Mouse (Mus musculus): ENCODE data around the gene Dpagt1.
A peak's percentile ranks its signal among the peaks of the same experiment; 100 is the strongest.
"Not testable (repeated sequence)": the region's sequence is repeated elsewhere in the genome, so short reads cannot be mapped to it uniquely, and the experiment has no call there.

The Dpagt1 gene

GRCm38 (mm10) chr9:44325768-44326370 is at the start of gene Dpagt1:
Gene Dpagt1, plus strand, starts transcription at chr9:44326019.
- DNase-seq: no peak

GRCm38 (mm10) chr9:44283183-44283582 is 42.6 kb upstream of the Dpagt1 start:
- DNase-seq: no peak

- DNase-seq: no peak
These were observed 39.5 kb upstream of the Dpagt1 start for GRCm38 (mm10) chr9:44286256-44286850.

GRCm38 (mm10) chr9:44287003-44287400 is 38.8 kb upstream of the Dpagt1 start:
- DNase-seq: no peak

- peak; percentile 61 for DNase-seq
These were observed 38.3 kb upstream of the Dpagt1 start for GRCm38 (mm10) chr9:44287401-44288075.

GRCm38 (mm10) chr9:44288076-44288958 is 37.5 kb upstream of the Dpagt1 start, which contains the start of gene Abcg4:
Gene Abcg4, minus strand, starts transcription at chr9:44288615.
- DNase-seq: peak; percentile 68

- no peak for DNase-seq
These were observed 36.9 kb upstream of the Dpagt1 start for GRCm38 (mm10) chr9:44288959-44289291.

GRCm38 (mm10) chr9:44292490-44292889 is 33.3 kb upstream of the Dpagt1 start:
- no peak for DNase-seq

- not testable (repeated sequence) for DNase-seq
These were observed 25.8 kb upstream of the Dpagt1 start for GRCm38 (mm10) chr9:44300001-44300400.

GRCm38 (mm10) chr9:44305466-44306079 is 20.2 kb upstream of the Dpagt1 start, which contains the start of gene Hinfp:
Gene Hinfp, minus strand, starts transcription at chr9:44305671.
- DNase-seq: peak; percentile 99

GRCm38 (mm10) chr9:44306532-44306931 is 19.3 kb upstream of the Dpagt1 start:
- no peak for DNase-seq

GRCm38 (mm10) chr9:44307248-44307647 is 18.6 kb upstream of the Dpagt1 start:
- no peak for DNase-seq

- DNase-seq: no peak
These were observed 16.1 kb upstream of the Dpagt1 start for GRCm38 (mm10) chr9:44309756-44310155.

- DNase-seq: no peak
These were observed 15.1 kb upstream of the Dpagt1 start for GRCm38 (mm10) chr9:44310750-44311135.

- DNase-seq: no peak
These were observed 14.4 kb upstream of the Dpagt1 start for GRCm38 (mm10) chr9:44311136-44312134.

GRCm38 (mm10) chr9:44313476-44314256 is 12.2 kb upstream of the Dpagt1 start:
- DNase-seq: peak; percentile 65

GRCm38 (mm10) chr9:44314257-44314547 is 11.6 kb upstream of the Dpagt1 start:
- DNase-seq: no peak

- DNase-seq: no peak
These were observed 10.9 kb upstream of the Dpagt1 start for GRCm38 (mm10) chr9:44314910-44315309.

- DNase-seq: no peak
These were observed 8.4 kb upstream of the Dpagt1 start for GRCm38 (mm10) chr9:44317452-44317851.

GRCm38 (mm10) chr9:44318076-44318825 is 7.6 kb upstream of the Dpagt1 start:
- no peak for DNase-seq
